Mouse (Mus musculus) brain, embryonic 14.5 days (tissue): ENCODE measurements at regions not wholly inside any gene's neighbourhood (a gene's known extent, or its start where the extent isn't known, plus 50 kb on each side); places are given as distances from the start of the nearest gene placed in this dataset.
A peak's percentile ranks its signal among the peaks of the same experiment; 100 is the strongest.

Experiments used
- CTCF ChIP-seq: fragments of 200-500 bp; IDR thresholded peaks from 2 replicates; pipeline ENCODE4 v1.5.1; 2012; ENCODE audit warnings: inconsistent platforms, mild to moderate bottlenecking, moderate library complexity, borderline replicate concordance; ENCODE audit not compliant: insufficient read depth, insufficient read length; ENCODE audit errors: extremely low read depth
- POLR2A ChIP-seq: fragments of 200-500 bp; IDR thresholded peaks from 2 replicates; pipeline ENCODE4 v1.6.1; 2012; ENCODE audit warnings: mild to moderate bottlenecking, inconsistent platforms, borderline replicate concordance; ENCODE audit not compliant: poor library complexity, insufficient read depth, insufficient read length, severe bottlenecking; ENCODE audit errors: extremely low read depth

GRCm38 (mm10) chr5:128499033-128499432 lies 66.2 kb upstream of the Tmem132d start:
- TF ChIP-seq POLR2A (no peak), CTCF (peak; percentile 67; the same call in 1 of the 2 replicates)
